Mouse (Mus musculus): Measurements from ENCODE around the gene Mmrn2. TPM values are rescaled to one million over a fixed set of nuclear protein-coding genes. Genes with fewer than 3 reads are reported as not detected.

Gene Mmrn2
- polyA plus RNA-seq, 1 experiment from 2014 or later = 3.2 TPM

GRCm38 (mm10) chr14:34372646-34373045 is 2.6 kb upstream of the Mmrn2 start:
- TF ChIP-seq EP300 (IDR thresholded peaks at IDR 0.05; ENCODE audit: low read depth) = no peak
- peak; percentile 58 for TF ChIP-seq CTCF (IDR thresholded peaks at IDR 0.05; ENCODE audit: low read depth)
- no peak overlapping the region for H3K9ac ChIP-seq (replicated peaks)
- H3K9me3 ChIP-seq (ENCODE audit: low read length) = no peaks in the 10 kb centered on the region
- no peak for ATAC-seq
- H3K4me2 ChIP-seq (ENCODE audit: low read depth, low read length) = no peak overlapping the region
- H3K27ac ChIP-seq (ENCODE audit: low read depth) = no peak overlapping the region
- 80% methylated on average over 6 of the region's 6 CpGs for WGBS (ENCODE audit: insufficient replicate concordance)
- no peaks in the 10 kb centered on the region for H3K27me3 ChIP-seq (ENCODE audit: insufficient read depth, low read length)
- H3K4me1 ChIP-seq (ENCODE audit: insufficient read depth) = no peaks in the 10 kb centered on the region
- no peak for DNase-seq
- H3K36me3 ChIP-seq (replicated peaks; ENCODE audit: insufficient read depth, low read length) = no peaks in the 10 kb centered on the region
- H3K4me3 ChIP-seq (ENCODE audit: low read depth, low read length) = no peak overlapping the region

GRCm38 (mm10) chr14:34373581-34373980 is 1.7 kb upstream of the Mmrn2 start:
- WGBS (ENCODE audit: insufficient replicate concordance) = 64% methylated on average over 6 of the region's 6 CpGs
- Histone ChIP-seq H3K9ac (replicated peaks) (no peak overlapping the region), H3K4me3 (ENCODE audit: low read depth, low read length) (no peak overlapping the region), H3K4me1 (ENCODE audit: insufficient read depth) (no peaks in the 10 kb centered on the region), H3K9me3 (ENCODE audit: low read length) (no peaks in the 10 kb centered on the region), H3K27ac (ENCODE audit: low read depth) (no peak overlapping the region), H3K36me3 (replicated peaks; ENCODE audit: insufficient read depth, low read length) (no peaks in the 10 kb centered on the region), H3K4me2 (ENCODE audit: low read depth, low read length) (no peak overlapping the region), H3K27me3 (ENCODE audit: insufficient read depth, low read length) (no peaks in the 10 kb centered on the region)
- no peak for DNase-seq
- no peak for ATAC-seq
- TF ChIP-seq EP300 (IDR thresholded peaks at IDR 0.05; ENCODE audit: low read depth) (no peak), CTCF (IDR thresholded peaks at IDR 0.05; ENCODE audit: low read depth) (no peak)

- Histone ChIP-seq H3K4me2 (ENCODE audit: low read depth, low read length) (peak within 1 kb of the TSS; percentile 33; the same call in 1 of the 2 replicates), H3K36me3 (replicated peaks; ENCODE audit: insufficient read depth, low read length) (no peaks in the 10 kb centered on the region), H3K27ac (ENCODE audit: low read depth) (no peak within 1 kb of the TSS), H3K27me3 (ENCODE audit: insufficient read depth, low read length) (no peaks in the 10 kb centered on the region), H3K4me1 (ENCODE audit: insufficient read depth) (no peaks in the 10 kb centered on the region), H3K9me3 (ENCODE audit: low read length) (no peaks in the 10 kb centered on the region), H3K4me3 (ENCODE audit: low read depth, low read length) (peak within 1 kb of the TSS; percentile 17; the same call in 1 of the 2 replicates), H3K9ac (replicated peaks) (no peak within 1 kb of the TSS)
- ATAC-seq (peak; percentile 27; the same call in 1 of the 2 replicates), DNase-seq (no peak)
- no peak for TF ChIP-seq CTCF (IDR thresholded peaks at IDR 0.05; ENCODE audit: low read depth)
- no peak for TF ChIP-seq EP300 (IDR thresholded peaks at IDR 0.05; ENCODE audit: low read depth)
- 33% methylated on average over 10 of the region's 10 CpGs for WGBS (ENCODE audit: insufficient replicate concordance)
Observed at GRCm38 (mm10) chr14:34374577-34374976, 688 bp upstream of the Mmrn2 start, which contains the start of gene Sncg. Sncg (minus strand) TSS chr14:34374789.

GRCm38 (mm10) chr14:34375941-34376340 is 676 bp downstream of the Mmrn2 start:
- Histone ChIP-seq H3K9ac (replicated peaks) (no peak overlapping the region), H3K4me2 (ENCODE audit: low read depth, low read length) (peak overlapping the region; percentile 33), H3K4me3 (ENCODE audit: low read depth, low read length) (peak overlapping the region; percentile 17; the same call in 1 of the 2 replicates), H3K27ac (ENCODE audit: low read depth) (no peak overlapping the region), H3K36me3 (replicated peaks; ENCODE audit: insufficient read depth, low read length) (no peaks in the 10 kb centered on the region), H3K27me3 (ENCODE audit: insufficient read depth, low read length) (no peaks in the 10 kb centered on the region), H3K4me1 (ENCODE audit: insufficient read depth) (no peaks in the 10 kb centered on the region), H3K9me3 (ENCODE audit: low read length) (no peaks in the 10 kb centered on the region)
- WGBS (ENCODE audit: insufficient replicate concordance) = 66% methylated on average over 5 of the region's 5 CpGs
- no peak for TF ChIP-seq CTCF (IDR thresholded peaks at IDR 0.05; ENCODE audit: low read depth)
- no peak for TF ChIP-seq EP300 (IDR thresholded peaks at IDR 0.05; ENCODE audit: low read depth)
- DNase-seq (no peak), ATAC-seq (no peak)

GRCm38 (mm10) chr14:34377121-34377520 is 1.9 kb downstream of the Mmrn2 start:
- Histone ChIP-seq H3K9me3 (ENCODE audit: low read length) (no peaks in the 10 kb centered on the region), H3K27ac (ENCODE audit: low read depth) (no peak overlapping the region), H3K4me3 (ENCODE audit: low read depth, low read length) (no peak overlapping the region), H3K4me2 (ENCODE audit: low read depth, low read length) (peak overlapping the region; percentile 33; the same call in 1 of the 2 replicates), H3K4me1 (ENCODE audit: insufficient read depth) (no peaks in the 10 kb centered on the region), H3K36me3 (replicated peaks; ENCODE audit: insufficient read depth, low read length) (no peaks in the 10 kb centered on the region), H3K9ac (replicated peaks) (no peak overlapping the region), H3K27me3 (ENCODE audit: insufficient read depth, low read length) (no peaks in the 10 kb centered on the region)
- ATAC-seq = no peak
- TF ChIP-seq CTCF (IDR thresholded peaks at IDR 0.05; ENCODE audit: low read depth) (no peak), EP300 (IDR thresholded peaks at IDR 0.05; ENCODE audit: low read depth) (no peak)
- 55% methylated on average over 4 of the region's 4 CpGs for WGBS (ENCODE audit: insufficient replicate concordance)
- no peak for DNase-seq

- no peaks in the 10 kb centered on the region for H3K36me3 ChIP-seq (replicated peaks; ENCODE audit: insufficient read depth, low read length)
- H3K27ac ChIP-seq (ENCODE audit: low read depth) = no peak overlapping the region
- H3K9me3 ChIP-seq (ENCODE audit: low read length) = no peaks in the 10 kb centered on the region
- no peak overlapping the region for H3K9ac ChIP-seq (replicated peaks)
- no peak for DNase-seq
- H3K27me3 ChIP-seq (ENCODE audit: insufficient read depth, low read length) = no peaks in the 10 kb centered on the region
- no peak overlapping the region for H3K4me2 ChIP-seq (ENCODE audit: low read depth, low read length)
- H3K4me1 ChIP-seq (ENCODE audit: insufficient read depth) = no peaks in the 10 kb centered on the region
- no peak for TF ChIP-seq EP300 (IDR thresholded peaks at IDR 0.05; ENCODE audit: low read depth)
- no peak for TF ChIP-seq CTCF (IDR thresholded peaks at IDR 0.05; ENCODE audit: low read depth)
- H3K4me3 ChIP-seq (ENCODE audit: low read depth, low read length) = no peak overlapping the region
- 69% methylated on average over 11 of the region's 11 CpGs for WGBS (ENCODE audit: insufficient replicate concordance)
- ATAC-seq = no peak
Observed at GRCm38 (mm10) chr14:34378560-34379331, 3.5 kb downstream of the Mmrn2 start.

Measured in liver, postnatal 0 days (tissue).